Mouse (Mus musculus): ENCODE results near the gene Eprs.

Gene Eprs

DNA sequence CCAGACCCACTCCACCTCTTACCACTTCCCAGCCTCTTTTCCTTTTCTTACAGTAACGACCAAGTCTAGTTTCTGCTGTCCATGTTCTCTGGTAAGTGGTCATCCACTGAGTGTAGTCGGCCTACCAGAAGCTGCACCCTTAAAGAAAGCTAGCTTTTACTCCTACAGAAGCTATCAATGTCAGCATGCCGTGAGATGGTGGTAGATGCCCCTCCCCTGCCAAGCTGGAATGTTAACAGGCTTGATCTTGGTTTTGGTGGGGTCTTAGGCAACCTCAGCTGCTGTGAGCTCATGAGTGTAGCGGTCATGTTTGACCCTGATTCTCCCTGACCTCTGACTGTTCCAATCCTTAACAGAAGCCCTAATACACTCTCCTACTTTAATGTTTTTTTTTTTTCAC, 4.6 kb upstream of the Eprs start:
- DNase-seq (ENCODE audit: low spot score) = no peak

DNA sequence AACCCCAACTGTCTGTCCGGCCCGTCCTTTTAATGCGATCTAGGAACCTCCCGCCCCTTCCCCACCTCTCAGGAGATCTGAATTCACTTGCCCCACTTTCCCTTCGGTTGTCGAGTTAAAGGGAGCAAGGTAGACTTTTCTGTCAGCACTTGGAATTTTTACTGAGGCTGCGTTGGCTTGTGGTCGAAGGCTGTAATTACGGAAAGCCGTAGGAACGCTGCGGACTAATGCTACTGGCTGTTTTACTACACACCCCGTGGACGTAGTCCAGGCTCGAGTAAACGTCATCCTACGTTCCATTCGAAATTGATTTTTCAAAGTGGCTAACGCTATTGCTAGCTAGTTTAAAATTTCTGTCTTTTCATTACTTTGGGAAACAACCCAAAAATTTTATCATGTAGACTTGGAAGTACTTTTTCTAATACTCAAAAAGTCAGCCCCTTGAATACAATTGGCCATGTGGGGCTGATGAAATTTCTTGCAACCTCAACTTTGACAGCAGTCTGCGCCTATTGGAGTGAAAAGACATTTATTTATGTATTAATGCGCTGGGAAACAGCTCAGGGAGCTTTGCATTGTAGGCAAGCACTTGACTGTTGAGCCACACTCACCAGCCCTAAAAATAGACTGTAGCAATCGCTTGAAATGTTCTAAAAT, 810 bp downstream of the Eprs start:
- DNase-seq (ENCODE audit: low spot score) = peak; percentile 4

DNA sequence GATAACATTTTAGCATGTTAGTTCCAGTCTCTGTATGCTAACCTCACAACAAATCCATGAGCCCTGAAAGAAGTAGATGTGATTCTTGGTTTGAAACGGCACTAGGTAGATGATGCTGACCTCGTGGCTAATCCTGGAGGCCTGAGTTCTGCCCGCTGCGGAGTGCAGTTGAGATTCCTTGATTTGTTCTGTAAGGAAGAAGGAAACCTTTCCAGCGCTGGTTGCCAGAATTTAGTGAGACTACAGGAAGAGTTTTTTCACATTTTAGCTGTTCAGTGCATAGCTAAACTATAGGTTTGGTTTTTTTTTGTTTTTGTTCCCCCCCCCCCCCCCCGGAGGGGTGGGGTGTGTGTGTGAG, 1.3 kb downstream of the Eprs start:
- DNase-seq (ENCODE audit: low spot score) = no peak

- no peak for DNase-seq (ENCODE audit: low spot score)
These were observed 4.5 kb downstream of the Eprs start for GRCm38 (mm10) chr1:185367383-185367782.

GRCm38 (mm10) chr1:185369979-185370378, 7.1 kb downstream of the Eprs start:
- no peak for DNase-seq (ENCODE audit: low spot score)

DNA sequence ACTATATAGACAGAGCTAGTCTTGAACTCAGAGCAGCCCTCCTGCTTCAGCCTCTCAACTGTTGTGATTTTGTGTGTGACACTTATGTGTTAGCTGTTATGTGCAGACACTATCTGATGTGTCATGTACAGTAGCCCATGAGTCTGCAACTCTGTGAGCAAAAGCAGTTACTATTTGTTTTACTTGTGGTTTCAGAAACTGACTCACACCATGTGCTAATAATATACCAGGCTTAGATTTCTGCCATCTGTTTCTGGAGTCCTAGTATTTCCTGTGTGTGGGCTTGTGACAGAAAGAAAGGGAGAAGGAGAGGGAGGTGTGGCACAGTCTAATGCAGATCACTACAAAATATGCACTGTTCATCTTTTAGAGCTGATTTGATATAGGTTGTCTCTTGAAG, 13.5 kb downstream of the Eprs start:
- DNase-seq (ENCODE audit: low spot score) = no peak

DNA sequence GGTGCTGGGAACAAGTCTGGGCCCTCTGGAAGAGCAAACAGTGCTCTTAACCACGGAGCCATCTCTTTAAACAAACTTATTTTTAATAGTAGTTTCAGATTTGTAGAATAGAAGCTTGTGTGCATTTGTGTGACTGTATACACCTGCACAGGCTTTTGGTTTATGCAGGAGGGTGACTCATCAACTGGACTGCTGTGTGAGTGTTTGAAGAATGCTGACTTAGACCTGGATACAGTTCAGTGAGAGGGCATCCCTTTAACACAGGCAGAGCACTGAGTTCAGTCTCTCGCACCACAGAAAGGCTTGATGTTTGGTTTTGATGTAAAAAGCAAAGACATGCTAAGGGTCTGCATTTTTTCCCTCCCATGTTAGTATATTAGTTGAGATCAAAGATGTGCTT, 14.6 kb downstream of the Eprs start:
- no peak for DNase-seq (ENCODE audit: low spot score)

- DNase-seq (ENCODE audit: low spot score) = no peak
These were observed 38.8 kb downstream of the Eprs start for GRCm38 (mm10) chr1:185401615-185402014.

- no peak for DNase-seq (ENCODE audit: low spot score)
These were observed 41.2 kb downstream of the Eprs start for GRCm38 (mm10) chr1:185404021-185404420.

DNA sequence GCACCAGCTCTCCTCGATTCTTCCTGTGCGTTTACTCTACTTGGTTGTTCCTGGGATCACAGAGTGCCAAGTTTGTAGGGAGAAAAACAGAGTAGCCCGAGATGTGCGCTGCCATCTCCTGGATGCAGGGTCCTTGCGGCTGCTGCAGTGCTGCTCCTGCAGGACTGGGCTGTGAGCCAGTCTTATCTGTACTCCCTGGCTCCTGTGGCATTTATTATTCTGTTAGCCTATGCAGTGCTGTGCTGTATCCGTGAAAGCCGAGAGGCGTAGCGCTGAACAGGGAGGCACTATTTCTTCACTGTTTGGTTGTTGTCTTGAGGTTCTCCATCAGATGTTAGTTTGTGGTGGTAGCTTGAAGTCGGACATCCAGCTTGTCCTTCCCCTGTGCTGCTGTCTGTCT, 43.1 kb downstream of the Eprs start:
- no peak for DNase-seq (ENCODE audit: low spot score)

- DNase-seq (ENCODE audit: low spot score) = no peak
These were observed 47.0 kb downstream of the Eprs start for GRCm38 (mm10) chr1:185409831-185410230.

- no peak for DNase-seq (ENCODE audit: low spot score)
These were observed 55.2 kb downstream of the Eprs start for GRCm38 (mm10) chr1:185418011-185418410.

GRCm38 (mm10) chr1:185419805-185420204, 57.0 kb downstream of the Eprs start:
- DNase-seq (ENCODE audit: low spot score) = no peak

DNA sequence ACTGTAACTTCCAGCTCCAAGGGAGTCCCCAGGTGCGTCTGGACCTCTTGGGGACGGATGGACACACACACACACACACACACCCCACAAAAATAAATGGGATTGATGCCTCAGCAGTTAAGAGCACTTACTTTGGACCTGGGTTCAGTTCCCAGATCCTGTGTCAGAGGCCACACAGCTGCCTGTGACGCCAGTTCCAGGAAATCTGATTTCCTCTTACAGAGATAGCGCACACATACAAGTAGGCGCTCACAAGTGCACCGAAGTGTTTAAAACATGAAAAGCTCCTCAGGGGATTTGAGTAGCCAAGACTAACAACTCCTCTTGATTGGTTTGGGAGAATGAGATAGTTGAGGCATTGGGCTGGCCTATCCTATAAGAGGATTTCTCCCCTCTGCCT, 57.9 kb downstream of the Eprs start:
- no peak for DNase-seq (ENCODE audit: low spot score)

- no peak for DNase-seq (ENCODE audit: low spot score)
These were observed 63.7 kb downstream of the Eprs start for GRCm38 (mm10) chr1:185426583-185426982.

DNA sequence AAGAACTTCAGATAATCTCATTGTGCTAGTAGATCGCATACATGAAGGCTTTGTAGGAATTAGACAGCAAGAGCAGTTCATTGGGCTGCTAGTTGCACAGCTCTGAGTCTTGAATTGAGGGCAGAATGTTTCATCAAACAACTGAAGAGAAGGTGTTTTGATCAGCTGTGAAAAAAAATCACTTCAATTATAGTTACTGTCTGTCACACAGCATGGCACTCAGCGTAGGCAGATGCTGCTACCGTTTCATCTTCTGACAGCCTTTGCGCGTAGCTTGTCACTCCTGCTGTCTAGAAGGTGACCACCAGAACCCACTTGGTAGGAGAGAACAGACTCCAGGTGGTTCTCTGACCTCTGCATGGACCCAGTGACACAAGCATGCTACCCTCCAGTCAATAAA, 67.6 kb downstream of the Eprs start:
- DNase-seq (ENCODE audit: low spot score) = no peak

GRCm38 (mm10) chr1:185431245-185431997, 68.6 kb downstream of the Eprs start:
- no peak for DNase-seq (ENCODE audit: low spot score)

- DNase-seq (ENCODE audit: low spot score) = no peak
These were observed 69.1 kb downstream of the Eprs start for GRCm38 (mm10) chr1:185431998-185432317.

GRCm38 (mm10) chr1:185433112-185433511, 70.3 kb downstream of the Eprs start:
- no peak for DNase-seq (ENCODE audit: low spot score)

DNA sequence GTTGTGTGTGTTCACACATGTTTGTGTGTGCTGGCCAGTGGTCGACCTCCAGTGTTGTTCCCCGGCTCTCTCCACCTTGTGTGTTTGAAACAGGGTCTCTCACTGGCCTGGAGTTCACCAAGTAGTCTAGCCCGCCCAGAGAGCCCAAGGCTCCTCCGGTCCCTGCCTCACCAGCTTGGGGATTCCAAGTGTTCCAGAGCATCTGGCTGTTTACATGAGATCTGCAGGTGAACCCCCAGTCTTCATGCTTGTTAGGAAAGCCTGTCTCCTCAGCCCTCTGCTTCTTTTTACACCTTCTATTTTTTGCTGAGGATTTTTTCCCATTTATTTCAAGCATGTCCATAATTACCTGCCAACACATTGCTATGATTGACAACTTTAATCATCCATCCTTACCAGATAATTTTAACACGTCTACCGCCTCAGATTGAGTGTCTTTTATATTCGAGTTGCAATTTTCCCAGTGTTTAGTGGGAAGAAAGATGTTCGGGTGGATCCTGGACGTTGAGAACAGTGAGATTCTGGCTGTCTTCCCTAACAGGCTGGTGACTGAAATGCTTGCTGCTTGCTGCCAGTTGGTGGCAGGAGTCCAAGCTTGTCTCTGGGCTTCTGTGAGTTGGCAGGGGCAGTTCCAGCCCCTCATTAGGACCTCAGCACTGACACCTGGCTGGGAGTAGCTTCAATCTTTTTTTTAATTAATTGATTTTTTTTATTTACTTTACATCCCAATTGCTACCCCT, 76.2 kb downstream of the Eprs start:
- no peak for DNase-seq (ENCODE audit: low spot score)

DNA sequence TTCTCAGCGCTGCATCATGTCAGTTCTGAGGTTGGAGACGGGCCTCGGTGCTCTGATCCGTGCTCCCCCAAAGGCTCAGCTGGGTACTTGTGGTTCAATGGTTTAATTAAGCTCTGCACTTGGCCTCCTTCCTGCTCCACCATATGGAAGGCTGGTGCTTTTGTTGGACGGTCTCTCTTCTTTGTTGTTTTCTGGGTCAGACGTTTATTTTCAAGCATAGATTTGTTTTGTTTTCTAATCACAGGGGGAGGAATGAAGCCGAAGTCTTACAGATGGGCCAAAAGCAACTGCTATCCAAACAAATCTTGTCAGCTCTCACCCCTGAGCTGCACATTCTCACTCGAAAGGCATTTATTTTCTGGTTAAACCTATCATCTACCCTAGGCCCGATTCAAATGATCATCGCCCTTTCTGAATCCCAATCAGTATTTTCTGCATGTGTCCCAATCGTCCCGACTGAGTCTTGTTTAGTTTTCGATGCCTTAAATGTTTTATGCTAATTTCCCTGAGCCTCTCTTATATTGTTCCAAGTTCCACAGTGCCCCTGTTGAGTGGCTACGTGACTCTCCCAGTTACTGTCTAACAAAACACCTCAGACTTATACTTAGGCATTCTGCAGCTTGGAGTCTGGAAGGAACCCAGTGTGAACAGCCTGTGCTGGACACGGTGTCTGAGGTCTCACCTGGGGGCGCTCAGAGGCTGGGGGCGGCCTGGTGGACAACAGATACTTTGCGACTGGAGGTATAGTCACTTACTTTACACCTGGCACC, 79.0 kb downstream of the Eprs start:
- DNase-seq (ENCODE audit: low spot score) = no peak

DNA sequence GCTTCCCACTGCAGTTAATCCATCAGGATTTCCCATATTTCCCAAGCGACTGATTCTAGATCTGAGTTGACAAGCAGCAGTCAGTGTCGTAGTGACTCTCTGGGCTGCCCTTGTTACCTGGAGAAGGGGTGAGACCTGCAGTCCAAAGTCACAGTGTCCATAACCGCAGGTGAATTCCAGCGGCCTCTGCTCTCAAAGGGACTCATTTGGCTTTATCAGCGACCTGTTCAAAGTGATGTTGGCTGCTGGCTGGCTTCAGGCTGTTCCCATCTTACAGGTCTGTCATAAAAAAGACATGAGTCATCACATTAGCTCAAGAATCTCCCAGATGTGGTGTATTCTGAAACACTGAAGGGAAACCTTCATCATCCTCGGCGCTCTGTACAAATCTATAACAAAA, 86.1 kb downstream of the Eprs start:
- DNase-seq (ENCODE audit: low spot score) = no peak

- no peak for DNase-seq (ENCODE audit: low spot score)
These were observed 86.9 kb downstream of the Eprs start for GRCm38 (mm10) chr1:185449727-185450126.

All from ovary, adult 18-20 months (tissue).